Mouse (Mus musculus) liver, embryonic 14.5 days (tissue): ENCODE results near the gene Catsper3. TPM values are rescaled to one million over a fixed set of nuclear protein-coding genes. Genes with fewer than 3 reads are reported as not detected.

Experiments used
- ATAC-seq: fragments of 200-750 bp; cut with Nextera tagmentation; 2 replicates; pipeline ENCODE4 v1.8.0; 2017; ENCODE audit warnings: moderate number of reproducible peaks, mild to moderate bottlenecking, moderate library complexity; ENCODE audit not compliant: insufficient read depth
- DNase-seq, 3 experiments: peaks; one replicate each; pipeline ENCODE4 v3.0.0-alpha.2; 2012 to 2013; ENCODE audit warnings: low read depth in 3 of 3, low spot score in 3 of 3
- H3K27ac ChIP-seq: fragments of 300-500 bp; sonication (generic); 2 replicates; pipeline ENCODE4 v1.5.1; 2014; ENCODE audit warnings: moderate library complexity, mild to moderate bottlenecking, control low read depth, inconsistent platforms
- H3K27me3 ChIP-seq: fragments of 300-500 bp; sonication (generic); 2 replicates; pipeline ENCODE4 v1.6.1; 2014; ENCODE audit warnings: mild to moderate bottlenecking, low read length, moderate library complexity; ENCODE audit not compliant: control insufficient read depth, insufficient read depth
- H3K36me3 ChIP-seq: fragments of 300-500 bp; sonication (generic); replicated peaks from 2 replicates; pipeline ENCODE4 v1.6.1; 2014; ENCODE audit warnings: low read depth; ENCODE audit not compliant: control insufficient read depth, insufficient read depth
- H3K4me1 ChIP-seq, 2 experiments: fragments of 200-500 bp in 1 of 2; fragments of 300-500 bp in 1 of 2; sonication (generic) in 1 of 2; replicated peaks; 2 replicates each; pipeline ENCODE4 v1.6.1; 2012 to 2014; ENCODE audit warnings: antibody characterized with exemption in 1 of 2, inconsistent platforms in 1 of 2, low read length in 1 of 2; ENCODE audit not compliant: control insufficient read depth in 2 of 2, insufficient read depth in 2 of 2
- H3K4me2 ChIP-seq: fragments of 300-500 bp; sonication (generic); 2 replicates; pipeline ENCODE4 v1.6.1; 2014; ENCODE audit warnings: low read depth, mild to moderate bottlenecking, control low read depth, moderate library complexity
- H3K4me3 ChIP-seq, 2 experiments: fragments of 200-500 bp in 1 of 2; fragments of 300-500 bp in 1 of 2; sonication (generic) in 1 of 2; 2 replicates each; pipeline ENCODE4 v1.5.1; 2012 to 2014; ENCODE audit warnings: low read depth in 2 of 2, low read length in 2 of 2, mild to moderate bottlenecking in 2 of 2, control low read depth in 1 of 2, inconsistent platforms in 1 of 2, moderate library complexity in 1 of 2; ENCODE audit not compliant: insufficient read depth in 1 of 2
- H3K9ac ChIP-seq: fragments of 300-500 bp; sonication (generic); replicated peaks from 2 replicates; pipeline ENCODE4 v1.6.1; 2014; ENCODE audit warnings: mild to moderate bottlenecking, control low read depth, moderate library complexity
- H3K9me3 ChIP-seq: fragments of 300-500 bp; sonication (generic); 2 replicates; pipeline ENCODE4 v1.6.1; 2016; ENCODE audit warnings: low read length, mixed read lengths; ENCODE audit not compliant: control insufficient read depth
- CTCF ChIP-seq: IDR thresholded peaks from 2 replicates; pipeline ENCODE4 v1.5.1; 2016; ENCODE audit warnings: antibody characterized with exemption, low read depth, control low read depth
- EP300 ChIP-seq: IDR thresholded peaks from 2 replicates; pipeline ENCODE4 v1.6.1; 2016; ENCODE audit warnings: antibody characterized with exemption, low read depth
- WGBS: fragments of 180-500 bp; shearing (Covaris S2); extraction: QIAGEN DNeasy Blood & Tissue Kit; methylation state at CpG from one replicate; pipeline ENCODE4 v1.1.7; 2014; ENCODE audit not compliant: insufficient replicate concordance; 5-methylcytosine and 5-hydroxymethylcytosine counted together
- polyA plus RNA-seq, 2 experiments: library from polyadenylated mRNA; depleted of rRNA in 1 of 2; stranded (reverse) in 1 of 2; unstranded in 1 of 2; fragments of >200 nt; fragmentation: Nextera tagmentation in 1 of 2; extraction: Ambion mirVana in 1 of 2; gene quantifications; 2 replicates each; pipeline versions ENCODE4 v1.2.1 to v1.2.3; 2012 to 2014

Catsper3 gene
- polyA plus RNA-seq, 2 experiments = 0.03 to 0.13 TPM

- TF ChIP-seq EP300 = no peak
- no peak for TF ChIP-seq CTCF
- Histone ChIP-seq H3K9ac (no peak overlapping the region), H3K9me3 (no peaks in the 10 kb centered on the region), H3K27ac (no peak overlapping the region), H3K4me3 (no peak overlapping the region), H3K36me3 (no peaks in the 10 kb centered on the region), H3K4me2 (no peak overlapping the region), H3K4me1 (no peaks in the 10 kb centered on the region), H3K27me3 (peaks cover 99% of the 10 kb centered on the region)
- 2% methylated on average over 50 of the region's 50 CpGs for WGBS
- ATAC-seq = no peak
- no peak for DNase-seq
These were observed 44.0 kb downstream of the Catsper3 start for GRCm38 (mm10) chr13:55828141-55829017.

GRCm38 (mm10) chr13:55829018-55829655, 44.8 kb downstream of the Catsper3 start:
- H3K4me2 ChIP-seq = no peak overlapping the region
- no peak for DNase-seq
- H3K4me3 ChIP-seq = no peak overlapping the region
- H3K27ac ChIP-seq = no peak overlapping the region
- H3K9me3 ChIP-seq = no peaks in the 10 kb centered on the region
- H3K27me3 ChIP-seq = peaks cover 99% of the 10 kb centered on the region
- no peak overlapping the region for H3K9ac ChIP-seq
- no peak for ATAC-seq
- 2% methylated on average over 12 of the region's 12 CpGs for WGBS
- no peaks in the 10 kb centered on the region for H3K4me1 ChIP-seq
- H3K36me3 ChIP-seq = no peaks in the 10 kb centered on the region
- TF ChIP-seq EP300 (no peak), CTCF (no peak)

GRCm38 (mm10) chr13:55830081-55830832, 45.9 kb downstream of the Catsper3 start:
- Histone ChIP-seq H3K9me3 (no peaks in the 10 kb centered on the region), H3K9ac (no peak overlapping the region), H3K27ac (no peak overlapping the region), H3K4me2 (no peak overlapping the region), H3K4me1 (no peaks in the 10 kb centered on the region), H3K27me3 (peaks cover 99% of the 10 kb centered on the region), H3K4me3 (peak overlapping the region in 1 of 2 experiments; percentile 10; a peak in 1 of 4 replicates), H3K36me3 (no peaks in the 10 kb centered on the region)
- TF ChIP-seq EP300 = no peak
- no peak for TF ChIP-seq CTCF
- DNase-seq = no peak
- no peak for ATAC-seq
- WGBS = 2% methylated on average over 47 of the region's 48 CpGs

- ATAC-seq (no peak), DNase-seq (no peak)
- no peaks in the 10 kb centered on the region for H3K36me3 ChIP-seq
- peaks cover 99% of the 10 kb centered on the region for H3K27me3 ChIP-seq
- no peak overlapping the region for H3K4me3 ChIP-seq
- no peaks in the 10 kb centered on the region for H3K9me3 ChIP-seq
- no peak for TF ChIP-seq CTCF
- H3K4me1 ChIP-seq = no peaks in the 10 kb centered on the region
- H3K27ac ChIP-seq = no peak overlapping the region
- WGBS = under 1% methylated on average over 51 of the region's 82 CpGs
- H3K9ac ChIP-seq = no peak overlapping the region
- H3K4me2 ChIP-seq = no peak overlapping the region
These were observed 46.7 kb downstream of the Catsper3 start for GRCm38 (mm10) chr13:55830833-55831721.
